Mouse (Mus musculus): ENCODE measurements around the gene Ccer2. TPM values are rescaled to one million over a fixed set of nuclear protein-coding genes. Genes with fewer than 3 reads are reported as not detected.
A peak's percentile ranks its signal among the peaks of the same experiment; 100 is the strongest.

The Ccer2 gene
- total and polyA plus RNA-seq, 2 experiments from 2014 or later, result not detected

- DNase-seq (ENCODE audit: low spot score) (peak; percentile 99), ATAC-seq (ENCODE audit: insufficient read depth, low read depth) (peak; percentile 98)
- Histone ChIP-seq H3K27ac (ENCODE audit: low read depth) (peak within 1 kb of the TSS; percentile 35), H3K27me3 (ENCODE audit: control insufficient read depth, insufficient read depth, low read length) (no peaks in the 10 kb centered on the region), H3K4me2 (ENCODE audit: low read depth, low read length) (peak within 1 kb of the TSS; percentile 81), H3K4me1 (ENCODE audit: control insufficient read depth, insufficient read depth) (peaks cover 15% of the 10 kb centered on the region), H3K36me3 (replicated peaks; ENCODE audit: control insufficient read depth, insufficient read depth, low read length) (peaks cover 11% of the 10 kb centered on the region), H3K9me3 (replicated peaks; ENCODE audit: control insufficient read depth, low read length) (no peaks in the 10 kb centered on the region), H3K4me3 (ENCODE audit: low read depth, low read length) (peak within 1 kb of the TSS; percentile 63), H3K9ac (replicated peaks; ENCODE audit: low read depth, low read length) (peak within 1 kb of the TSS; percentile 73)
- no peak for TF ChIP-seq EP300 (IDR thresholded peaks at IDR 0.05; ENCODE audit: low read depth)
- TF ChIP-seq CTCF (IDR thresholded peaks at IDR 0.05; ENCODE audit: low read depth), result 0 out of 2 replicates have a peak, but pooled peaks have one; percentile 6
- under 1% methylated on average over 45 of the region's 45 CpGs for WGBS
These were observed 10.4 kb downstream of the Ccer2 start, which contains the start of gene Sirt2 for GRCm38 (mm10) chr7:28766173-28766879. TSS of gene Sirt2 (plus strand) at chr7:28766735.

- Histone ChIP-seq H3K9me3 (replicated peaks; ENCODE audit: control insufficient read depth, low read length) (no peaks in the 10 kb centered on the region), H3K27ac (ENCODE audit: low read depth) (no peak overlapping the region), H3K9ac (replicated peaks; ENCODE audit: low read depth, low read length) (peak overlapping the region; percentile 73), H3K36me3 (replicated peaks; ENCODE audit: control insufficient read depth, insufficient read depth, low read length) (peaks cover 5% of the 10 kb centered on the region; the same call in 1 of the 2 replicates), H3K4me1 (ENCODE audit: control insufficient read depth, insufficient read depth) (peaks cover 15% of the 10 kb centered on the region), H3K27me3 (ENCODE audit: control insufficient read depth, insufficient read depth, low read length) (no peaks in the 10 kb centered on the region), H3K4me2 (ENCODE audit: low read depth, low read length) (peak overlapping the region; percentile 81), H3K4me3 (ENCODE audit: low read depth, low read length) (peak overlapping the region; percentile 63)
- DNase-seq (ENCODE audit: low spot score) (no peak), ATAC-seq (ENCODE audit: insufficient read depth, low read depth) (no peak)
- WGBS, result 4% methylated on average over 14 of the region's 14 CpGs
- TF ChIP-seq CTCF (IDR thresholded peaks at IDR 0.05; ENCODE audit: low read depth), result no peak
- TF ChIP-seq EP300 (IDR thresholded peaks at IDR 0.05; ENCODE audit: low read depth), result no peak
These were observed 10.9 kb downstream of the Ccer2 start for GRCm38 (mm10) chr7:28766910-28767309.

- no peak for ATAC-seq (ENCODE audit: insufficient read depth, low read depth)
- Histone ChIP-seq H3K4me3 (ENCODE audit: low read depth, low read length) (peak within 1 kb of the TSS; percentile 63), H3K9ac (replicated peaks; ENCODE audit: low read depth, low read length) (peak within 1 kb of the TSS; percentile 73), H3K4me1 (ENCODE audit: control insufficient read depth, insufficient read depth) (peaks cover 15% of the 10 kb centered on the region), H3K9me3 (replicated peaks; ENCODE audit: control insufficient read depth, low read length) (no peaks in the 10 kb centered on the region), H3K4me2 (ENCODE audit: low read depth, low read length) (peak within 1 kb of the TSS; percentile 81), H3K36me3 (replicated peaks; ENCODE audit: control insufficient read depth, insufficient read depth, low read length) (0 out of 2 replicates have a peak, but pooled peaks cover 3% of the 10 kb centered on the region), H3K27me3 (ENCODE audit: control insufficient read depth, insufficient read depth, low read length) (no peaks in the 10 kb centered on the region), H3K27ac (ENCODE audit: low read depth) (no peak within 1 kb of the TSS; the same call in 1 of the 2 replicates)
- TF ChIP-seq EP300 (IDR thresholded peaks at IDR 0.05; ENCODE audit: low read depth) (no peak), CTCF (IDR thresholded peaks at IDR 0.05; ENCODE audit: low read depth) (no peak)
- no peak for DNase-seq (ENCODE audit: low spot score)
- WGBS, result 61% methylated on average over 7 of the region's 7 CpGs
These were observed 11.5 kb downstream of the Ccer2 start, which contains the start of gene Nfkbib for GRCm38 (mm10) chr7:28767462-28767965. TSS of gene Nfkbib (minus strand) at chr7:28767512.

- Histone ChIP-seq H3K27ac (ENCODE audit: low read depth) (no peak overlapping the region), H3K9me3 (replicated peaks; ENCODE audit: control insufficient read depth, low read length) (no peaks in the 10 kb centered on the region), H3K36me3 (replicated peaks; ENCODE audit: control insufficient read depth, insufficient read depth, low read length) (no peaks in the 10 kb centered on the region), H3K4me1 (ENCODE audit: control insufficient read depth, insufficient read depth) (peaks cover 15% of the 10 kb centered on the region), H3K27me3 (ENCODE audit: control insufficient read depth, insufficient read depth, low read length) (no peaks in the 10 kb centered on the region), H3K4me2 (ENCODE audit: low read depth, low read length) (no peak overlapping the region), H3K9ac (replicated peaks; ENCODE audit: low read depth, low read length) (no peak overlapping the region), H3K4me3 (ENCODE audit: low read depth, low read length) (no peak overlapping the region)
- TF ChIP-seq CTCF (IDR thresholded peaks at IDR 0.05; ENCODE audit: low read depth) (no peak), EP300 (IDR thresholded peaks at IDR 0.05; ENCODE audit: low read depth) (no peak)
- WGBS, result 89% methylated on average over 9 of the region's 9 CpGs
- ATAC-seq (ENCODE audit: insufficient read depth, low read depth), result no peak
- no peak for DNase-seq (ENCODE audit: low spot score)
These were observed 13.5 kb downstream of the Ccer2 start for GRCm38 (mm10) chr7:28769414-28769958.

GRCm38 (mm10) chr7:28770309-28770708 lies 14.3 kb downstream of the Ccer2 start:
- no peaks in the 10 kb centered on the region for H3K27me3 ChIP-seq (ENCODE audit: control insufficient read depth, insufficient read depth, low read length)
- no peaks in the 10 kb centered on the region for H3K9me3 ChIP-seq (replicated peaks; ENCODE audit: control insufficient read depth, low read length)
- no peaks in the 10 kb centered on the region for H3K36me3 ChIP-seq (replicated peaks; ENCODE audit: control insufficient read depth, insufficient read depth, low read length)
- TF ChIP-seq CTCF (IDR thresholded peaks at IDR 0.05; ENCODE audit: low read depth), result no peak
- TF ChIP-seq EP300 (IDR thresholded peaks at IDR 0.05; ENCODE audit: low read depth), result no peak
- H3K9ac ChIP-seq (replicated peaks; ENCODE audit: low read depth, low read length), result no peak overlapping the region
- no peak for ATAC-seq (ENCODE audit: insufficient read depth, low read depth)
- no peak overlapping the region for H3K4me3 ChIP-seq (ENCODE audit: low read depth, low read length)
- DNase-seq (ENCODE audit: low spot score), result no peak
- no peak overlapping the region for H3K27ac ChIP-seq (ENCODE audit: low read depth)
- no peak overlapping the region for H3K4me2 ChIP-seq (ENCODE audit: low read depth, low read length)
- 68% methylated on average over 3 of the region's 3 CpGs for WGBS
- peaks cover 13% of the 10 kb centered on the region for H3K4me1 ChIP-seq (ENCODE audit: control insufficient read depth, insufficient read depth)

Measured in heart, postnatal 0 days (tissue).